Mouse (Mus musculus): ENCODE measurements around the gene Ftl1. TPM values are rescaled to one million over a fixed set of nuclear protein-coding genes. Genes with fewer than 3 reads are reported as not detected.

Ftl1 gene
- total and polyA plus RNA-seq, 3 experiments = 31.2 to 1,027 (median 142) TPM

GRCm38 (mm10) chr7:45412421-45412820 is 47.3 kb downstream of the Ftl1 start:
- TF ChIP-seq ZKSCAN1 (IDR thresholded peaks at IDR 0.05; ENCODE audit: borderline replicate concordance, low read depth, low read length) (no peak), MYC (IDR thresholded peaks at IDR 0.05; ENCODE audit: low read depth, low read length) (no peak), TBP (conservative IDR thresholded peaks at IDR 0.05; ENCODE audit: low read depth, low read length) (no peak), TCF12 (IDR thresholded peaks at IDR 0.05; ENCODE audit: low read depth, low read length) (no peak), MEF2A (IDR thresholded peaks at IDR 0.05; ENCODE audit: borderline replicate concordance, low read depth, low read length) (no peak), JUND (conservative IDR thresholded peaks at IDR 0.05; ENCODE audit: low read depth, low read length) (no peak), EP300 (IDR thresholded peaks at IDR 0.05; ENCODE audit: low read length) (no peak), MAFK (IDR thresholded peaks at IDR 0.05; ENCODE audit: insufficient replicate concordance, low read length) (no peak), UBTF (IDR thresholded peaks at IDR 0.05; ENCODE audit: low read depth, low read length) (no peak), RCOR1 (conservative IDR thresholded peaks at IDR 0.05; ENCODE audit: low read depth, low read length) (no peak), USF1 (IDR thresholded peaks at IDR 0.05; ENCODE audit: low read depth, low read length) (no peak), KAT2A (IDR thresholded peaks at IDR 0.05; ENCODE audit: insufficient replicate concordance, low read length) (no peak), SIN3A (IDR thresholded peaks at IDR 0.05; ENCODE audit: low read length) (no peak), ZNF384 (IDR thresholded peaks at IDR 0.05; ENCODE audit: low read depth, low read length) (no peak), USF2 (conservative IDR thresholded peaks at IDR 0.05; ENCODE audit: low read depth, low read length) (no peak), POLR2A (IDR thresholded peaks at IDR 0.05; ENCODE audit: low read depth, low read length) (no peak)
- peaks cover 3% of the 10 kb centered on the region for H3K9me3 ChIP-seq (replicated peaks; ENCODE audit: low read length)
- peaks cover 0 to 4% of the 10 kb centered on the region in 2 experiments for H3K36me3 ChIP-seq (replicated peaks in 1 of 2; ENCODE audit: control insufficient read depth in 1 of 2, insufficient read depth in 1 of 2, low read length in 1 of 2)
- in situ Hi-C loops (cut with MboI; ENCODE audit: low pct_ligation_motif_present, low pct_unique_long_range_greater_than_20kb, low sequenced_read_pairs) (no loop called here), dilution Hi-C loops (cut with MboI; ENCODE audit: extremely low pct_ligation_motif_present, extremely low pct_unique_long_range_greater_than_20kb, low sequenced_read_pairs) (no loop called here)
- H3K4me1 ChIP-seq (ENCODE audit: control insufficient read depth in 1 of 2, insufficient read depth in 2 of 2) = peaks cover 4 to 17% of the 10 kb centered on the region in 2 experiments; a peak in 2 of 4 replicates
- DNase-seq (ENCODE audit: extremely low read depth) = no peak
- H3K27ac ChIP-seq (ENCODE audit: insufficient read depth, low read depth) = no peak overlapping the region
- H3K27me3 ChIP-seq (replicated peaks) = peaks cover 57% of the 10 kb centered on the region
- H3K9ac ChIP-seq (ENCODE audit: insufficient read depth, low read depth) = no peak overlapping the region
- H3K4me2 ChIP-seq (ENCODE audit: insufficient read depth, low read depth, poor library complexity, severe bottlenecking) = no peak overlapping the region
- no peak overlapping the region for H3K4me3 ChIP-seq (replicated peaks in 1 of 3; ENCODE audit: low read depth in 2 of 3, low read length in 2 of 3, poor library complexity in 1 of 3)
- H3K79me2 ChIP-seq (replicated peaks; ENCODE audit: control insufficient read depth, extremely low read depth, insufficient read depth, poor library complexity, severe bottlenecking) = no peaks in the 10 kb centered on the region

- no peak overlapping the region for H3K4me3 ChIP-seq (replicated peaks in 1 of 3; ENCODE audit: low read depth in 2 of 3, low read length in 2 of 3, poor library complexity in 1 of 3)
- H3K4me2 ChIP-seq (ENCODE audit: insufficient read depth, low read depth, poor library complexity, severe bottlenecking) = no peak overlapping the region
- H3K79me2 ChIP-seq (replicated peaks; ENCODE audit: control insufficient read depth, extremely low read depth, insufficient read depth, poor library complexity, severe bottlenecking) = no peaks in the 10 kb centered on the region
- peaks cover 12% of the 10 kb centered on the region for H3K9me3 ChIP-seq (replicated peaks; ENCODE audit: low read length)
- peaks cover 4 to 26% of the 10 kb centered on the region in 2 experiments; a peak in 2 of 4 replicates for H3K4me1 ChIP-seq (ENCODE audit: control insufficient read depth in 1 of 2, insufficient read depth in 2 of 2)
- H3K9ac ChIP-seq (ENCODE audit: insufficient read depth, low read depth) = no peak overlapping the region
- peaks cover 78% of the 10 kb centered on the region for H3K27me3 ChIP-seq (replicated peaks)
- TF ChIP-seq PAX5 (IDR thresholded peaks at IDR 0.05; ENCODE audit: low read length) = no peak
- no peak overlapping the region for H3K27ac ChIP-seq (ENCODE audit: insufficient read depth, low read depth)
- in situ Hi-C loops (cut with MboI; ENCODE audit: low pct_ligation_motif_present, low pct_unique_long_range_greater_than_20kb, low sequenced_read_pairs) (no loop called here), dilution Hi-C loops (cut with MboI; ENCODE audit: extremely low pct_ligation_motif_present, extremely low pct_unique_long_range_greater_than_20kb, low sequenced_read_pairs) (no loop called here)
- no peak for DNase-seq (ENCODE audit: extremely low read depth)
- H3K36me3 ChIP-seq (replicated peaks in 1 of 2; ENCODE audit: control insufficient read depth in 1 of 2, insufficient read depth in 1 of 2, low read length in 1 of 2) = peaks cover 0 to 4% of the 10 kb centered on the region in 2 experiments
Measured at GRCm38 (mm10) chr7:45409497-45410163, 50.1 kb downstream of the Ftl1 start.

Measured in CH12.LX (cell line).